Mouse (Mus musculus) layer of hippocampus, postnatal 25 days (tissue): ENCODE data around the gene Gm10330. TPM values are rescaled to one million over a fixed set of nuclear protein-coding genes. Genes with fewer than 3 reads are reported as not detected.
"Not testable (repeated sequence)": the region's sequence is repeated elsewhere in the genome, so short reads cannot be mapped to it uniquely, and the experiment has no call there.

Experiments
- DNase-seq, 2 experiments: peaks; one replicate each; pipeline ENCODE4 v3.0.0; 2022; ENCODE audit warnings: mixed read lengths in 2 of 2, low spot score in 1 of 2; ENCODE audit errors: extremely low spot score in 1 of 2
- total RNA-seq, 2 experiments: library from RNA; stranded (reverse); gene quantifications; 2 replicates each; pipeline ENCODE4 v1.2.3; 2021

The Gm10330 gene
- not detected for total RNA-seq

GRCm38 (mm10) chr12:23780165-23780564 lies at the start of gene Gm10330:
Gene Gm10330, minus strand, starts transcription at chr12:23780265.
- DNase-seq, result not testable (repeated sequence)

- DNase-seq, result not testable (repeated sequence)
These were observed 20.7 kb upstream of the Gm10330 start for GRCm38 (mm10) chr12:23800776-23801175.

GRCm38 (mm10) chr12:23800366-23800765 lies 20.3 kb upstream of the Gm10330 start:
- peak in 1 of 2 experiments; percentile 2 for DNase-seq
